Mouse (Mus musculus) CH12.LX (cell line): ENCODE results near the gene Rrp12. TPM values are rescaled to one million over a fixed set of nuclear protein-coding genes. Genes with fewer than 3 reads are reported as not detected.

Source experiments
- DNase-seq: peaks from one replicate; pipeline ENCODE4 v3.0.0-alpha.2; 2013; ENCODE audit errors: extremely low read depth
- H3K27ac ChIP-seq: 2 replicates; pipeline ENCODE4 v1.5.1; 2012; ENCODE audit warnings: low read depth, mild to moderate bottlenecking, control low read depth, moderate library complexity; ENCODE audit not compliant: insufficient read depth
- H3K27me3 ChIP-seq: replicated peaks from 2 replicates; pipeline ENCODE3; 2012; ENCODE audit warnings: inconsistent platforms
- H3K36me3 ChIP-seq, 2 experiments: replicated peaks in 1 of 2; 2 replicates each; pipeline versions ENCODE3 to v1.6.1; 2012; ENCODE audit warnings: inconsistent platforms in 1 of 2, low read length in 1 of 2, mild to moderate bottlenecking in 1 of 2, mixed read lengths in 1 of 2, moderate library complexity in 1 of 2; ENCODE audit not compliant: control insufficient read depth in 1 of 2, insufficient read depth in 1 of 2
- H3K4me1 ChIP-seq, 2 experiments: 2 replicates each; pipeline ENCODE4 v1.6.1; 2012; ENCODE audit warnings: inconsistent platforms in 1 of 2, moderate library complexity in 1 of 2; ENCODE audit not compliant: insufficient read depth in 2 of 2, control insufficient read depth in 1 of 2
- H3K4me2 ChIP-seq: 2 replicates; pipeline ENCODE4 v1.6.1; 2012; ENCODE audit warnings: low read depth, mild to moderate bottlenecking, control low read depth; ENCODE audit not compliant: poor library complexity, insufficient read depth, severe bottlenecking
- H3K4me3 ChIP-seq, 3 experiments: fragments of 150-350 bp in 1 of 3; sonication (generic) in 1 of 3; replicated peaks in 1 of 3; 2 replicates each; pipeline versions ENCODE3 to v1.5.1; 2011 to 2012; ENCODE audit warnings: low read depth in 2 of 3, low read length in 2 of 3, mild to moderate bottlenecking in 2 of 3, moderate library complexity in 2 of 3, control low read depth in 1 of 3, improper control_type of control experiment in 1 of 3, inconsistent platforms in 1 of 3, mixed read lengths in 1 of 3; ENCODE audit not compliant: poor library complexity in 1 of 3
- H3K79me2 ChIP-seq: replicated peaks from 2 replicates; pipeline ENCODE4 v1.6.1; 2012; ENCODE audit warnings: mild to moderate bottlenecking, moderate library complexity; ENCODE audit not compliant: control insufficient read depth, poor library complexity, insufficient read depth, severe bottlenecking; ENCODE audit errors: extremely low read depth
- H3K9ac ChIP-seq: 2 replicates; pipeline ENCODE4 v1.6.1; 2012; ENCODE audit warnings: low read depth, mild to moderate bottlenecking, control low read depth, moderate library complexity; ENCODE audit not compliant: insufficient read depth
- H3K9me3 ChIP-seq: replicated peaks from 2 replicates; pipeline ENCODE3; 2012; ENCODE audit warnings: low read length, inconsistent platforms, mixed read lengths
- BHLHE40 ChIP-seq: IDR thresholded peaks from 2 replicates; pipeline ENCODE4 v1.6.1; 2011; ENCODE audit warnings: mild to moderate bottlenecking, low read depth, low read length, improper control_type of control experiment
- CHD2 ChIP-seq: IDR thresholded peaks from 2 replicates; pipeline ENCODE4 v1.6.1; 2011; ENCODE audit warnings: low read length, improper control_type of control experiment
- E2F4 ChIP-seq: IDR thresholded peaks from 2 replicates; pipeline ENCODE4 v1.6.1; 2011; ENCODE audit warnings: low read depth, low read length, improper control_type of control experiment; ENCODE audit not compliant: insufficient replicate concordance
- ELF1 ChIP-seq: IDR thresholded peaks from 2 replicates; pipeline ENCODE4 v1.6.1; 2014; ENCODE audit warnings: low read depth, mild to moderate bottlenecking, inconsistent platforms, low read length, improper control_type of control experiment
- ETS1 ChIP-seq: conservative IDR thresholded peaks from 2 replicates; pipeline ENCODE4 v1.6.1; 2012; ENCODE audit warnings: low read depth, mild to moderate bottlenecking, inconsistent platforms, low read length, improper control_type of control experiment, moderate library complexity
- HCFC1 ChIP-seq: IDR thresholded peaks from 2 replicates; pipeline ENCODE4 v1.6.1; 2012; ENCODE audit warnings: low read depth, mild to moderate bottlenecking, inconsistent platforms, low read length, improper control_type of control experiment
- JUN ChIP-seq: IDR thresholded peaks from 2 replicates; pipeline ENCODE4 v1.6.1; 2011; ENCODE audit warnings: low read depth, mild to moderate bottlenecking, low read length, improper control_type of control experiment, moderate library complexity; ENCODE audit not compliant: insufficient read depth
- MAFK ChIP-seq: IDR thresholded peaks from 2 replicates; pipeline ENCODE4 v1.6.1; 2011; ENCODE audit warnings: low read length, improper control_type of control experiment; ENCODE audit not compliant: insufficient replicate concordance
- MAX ChIP-seq: IDR thresholded peaks from 2 replicates; pipeline ENCODE4 v1.6.1; 2011; ENCODE audit warnings: low read length, improper control_type of control experiment
- MAZ ChIP-seq: IDR thresholded peaks from 2 replicates; pipeline ENCODE4 v1.6.1; 2012; ENCODE audit warnings: low read depth, mild to moderate bottlenecking, inconsistent platforms, low read length, improper control_type of control experiment, moderate library complexity
- MEF2A ChIP-seq: IDR thresholded peaks from 2 replicates; pipeline ENCODE4 v1.6.1; 2014; ENCODE audit warnings: low read depth, mild to moderate bottlenecking, inconsistent platforms, low read length, improper control_type of control experiment, borderline replicate concordance
- MXI1 ChIP-seq: IDR thresholded peaks from 2 replicates; pipeline ENCODE4 v1.6.1; 2011; ENCODE audit warnings: mild to moderate bottlenecking, low read depth, low read length, improper control_type of control experiment
- NRF1 ChIP-seq: IDR thresholded peaks from 2 replicates; pipeline ENCODE4 v1.6.1; 2014; ENCODE audit warnings: low read depth, mild to moderate bottlenecking, inconsistent platforms, low read length, improper control_type of control experiment, moderate library complexity
- POLR2A ChIP-seq: IDR thresholded peaks from 2 replicates; pipeline ENCODE4 v1.6.1; 2011; ENCODE audit warnings: low read depth, mild to moderate bottlenecking, improper control_type of control experiment, low read length
- SIN3A ChIP-seq: IDR thresholded peaks from 2 replicates; pipeline ENCODE4 v1.6.1; 2012; ENCODE audit warnings: low read length, improper control_type of control experiment, inconsistent platforms
- SMC3 ChIP-seq: IDR thresholded peaks from 2 replicates; pipeline ENCODE4 v1.6.1; 2011; ENCODE audit warnings: low read depth, low read length, improper control_type of control experiment
- UBTF ChIP-seq: IDR thresholded peaks from 2 replicates; pipeline ENCODE4 v1.6.1; 2012; ENCODE audit warnings: low read depth, mild to moderate bottlenecking, inconsistent platforms, low read length, improper control_type of control experiment, moderate library complexity
- USF1 ChIP-seq: IDR thresholded peaks from 2 replicates; pipeline ENCODE4 v1.6.1; 2014; ENCODE audit warnings: low read depth, mild to moderate bottlenecking, inconsistent platforms, low read length, improper control_type of control experiment
- ZC3H11A ChIP-seq: IDR thresholded peaks from 2 replicates; pipeline ENCODE4 v1.6.1; 2012; ENCODE audit warnings: low read depth, mild to moderate bottlenecking, inconsistent platforms, low read length, improper control_type of control experiment
- ZMIZ1 ChIP-seq: IDR thresholded peaks from 2 replicates; pipeline ENCODE4 v1.6.1; 2012; ENCODE audit warnings: low read depth, mild to moderate bottlenecking, inconsistent platforms, low read length, improper control_type of control experiment
- ZNF384 ChIP-seq: IDR thresholded peaks from 2 replicates; pipeline ENCODE4 v1.6.1; 2012; ENCODE audit warnings: low read depth, low read length, improper control_type of control experiment, inconsistent platforms
- dilution Hi-C: fragments of 300-500 bp; cut with MboI; formaldehyde crosslinking; loops from 2 replicates; pipeline ENCODE4 v1.14.3; 2020; ENCODE audit warnings: low sequenced_read_pairs; ENCODE audit not compliant: extremely low pct_unique_long_range_greater_than_20kb, extremely low pct_ligation_motif_present
- in situ Hi-C: fragments of 300-500 bp; cut with MboI; formaldehyde crosslinking; loops from 3 replicates; pipeline ENCODE4 v1.14.3; 2019; ENCODE audit warnings: low sequenced_read_pairs, low pct_ligation_motif_present, low pct_unique_long_range_greater_than_20kb, mixed read lengths
- polyA plus RNA-seq: library from polyadenylated mRNA; unstranded; fragments of >175 nt; gene quantifications from 2 replicates; pipeline ENCODE4 v1.2.1, GENCODE M21; 2012; ENCODE audit warnings: low read depth; ENCODE audit not compliant: insufficient read length
- total RNA-seq, 2 experiments: library from RNA; depleted of rRNA; stranded (reverse); fragments of 300-350 nt in 1 of 2; fragments of >200 nt in 1 of 2; gene quantifications; 2 replicates each; pipeline ENCODE4 v1.2.3; 2012 to 2014

Gene Rrp12
- total and polyA plus RNA-seq, 3 experiments = 20.1 to 64.3 (median 42.5) TPM

DNA sequence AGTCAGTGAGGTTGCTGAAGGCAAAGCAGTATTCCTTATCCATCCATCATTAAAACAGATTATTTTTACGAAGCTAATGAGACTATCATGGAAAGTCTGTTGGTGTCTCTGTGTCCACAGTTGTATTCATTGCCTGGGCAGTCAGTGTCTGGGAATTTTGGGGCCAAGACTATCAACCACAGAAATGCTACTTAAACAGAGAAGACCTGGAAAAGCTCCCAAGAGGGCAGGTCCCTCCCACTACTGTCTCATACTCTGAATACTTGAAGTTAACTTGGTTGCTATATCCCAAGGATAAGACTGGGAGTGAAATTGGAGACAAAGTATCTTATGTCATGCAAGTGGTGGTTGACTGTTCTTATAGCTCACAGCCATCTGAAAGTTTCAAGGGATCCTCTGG, 39.9 kb upstream of the Rrp12 start:
- H3K4me3 ChIP-seq = no peak overlapping the region
- H3K27ac ChIP-seq = no peak overlapping the region
- in situ Hi-C loops = no loop called here
- no peaks in the 10 kb centered on the region for H3K27me3 ChIP-seq
- H3K79me2 ChIP-seq = peaks cover 46% of the 10 kb centered on the region
- no peak for TF ChIP-seq E2F4
- no peak for TF ChIP-seq ELF1
- TF ChIP-seq ZNF384 = no peak
- TF ChIP-seq, all 38 proteins: peak for 0
- H3K36me3 ChIP-seq = peaks cover 29 to 58% of the 10 kb centered on the region in 2 experiments
- no peak overlapping the region for H3K9ac ChIP-seq
- dilution Hi-C loops = no loop called here
- no peak for DNase-seq
- no peak overlapping the region for H3K4me2 ChIP-seq
- no peaks in the 10 kb centered on the region for H3K9me3 ChIP-seq
- peaks cover 5 to 30% of the 10 kb centered on the region in 2 experiments; a peak in 3 of 4 replicates for H3K4me1 ChIP-seq

DNA sequence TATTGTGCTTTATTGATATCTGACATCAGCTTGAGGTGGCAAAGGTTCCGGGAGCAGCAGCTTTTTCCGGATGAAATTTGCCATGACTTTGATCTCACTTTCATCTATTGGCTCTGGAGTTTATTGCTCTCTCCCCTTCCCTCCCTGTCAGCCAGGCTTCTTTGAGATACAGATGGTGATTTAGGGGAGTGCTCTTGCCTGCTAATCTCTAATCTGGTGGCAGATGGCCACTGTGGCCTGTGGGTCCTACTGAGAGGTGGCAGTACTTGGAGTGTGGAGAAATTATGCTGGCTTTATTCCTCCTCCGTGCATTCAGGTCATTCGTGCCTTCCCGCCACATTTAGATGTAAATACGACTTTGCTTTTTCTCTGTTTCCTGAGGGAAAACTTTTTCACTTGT, 38.2 kb upstream of the Rrp12 start:
- Histone ChIP-seq H3K79me2 (peaks cover 59% of the 10 kb centered on the region), H3K4me3 (peak overlapping the region; percentile 96 to 99 (median 98)), H3K36me3 (peaks cover 29 to 56% of the 10 kb centered on the region in 2 experiments), H3K27me3 (no peaks in the 10 kb centered on the region), H3K27ac (no peak overlapping the region), H3K9ac (peak overlapping the region; percentile 86), H3K9me3 (no peaks in the 10 kb centered on the region), H3K4me1 (peaks cover 8 to 36% of the 10 kb centered on the region in 2 experiments; a peak in 3 of 4 replicates), H3K4me2 (peak overlapping the region; percentile 91)
- dilution Hi-C loops = no loop called here
- no peak for DNase-seq
- TF ChIP-seq USF1 (no peak), MXI1 (peak; percentile 17; the same call in 1 of the 2 replicates), MEF2A (no peak), SIN3A (no peak), MAZ (no peak)
- in situ Hi-C loops = loop anchor here (5.0 kb wide), 1 partner anchor 53 kb away; no protein-coding TSS in a partner anchor

DNA sequence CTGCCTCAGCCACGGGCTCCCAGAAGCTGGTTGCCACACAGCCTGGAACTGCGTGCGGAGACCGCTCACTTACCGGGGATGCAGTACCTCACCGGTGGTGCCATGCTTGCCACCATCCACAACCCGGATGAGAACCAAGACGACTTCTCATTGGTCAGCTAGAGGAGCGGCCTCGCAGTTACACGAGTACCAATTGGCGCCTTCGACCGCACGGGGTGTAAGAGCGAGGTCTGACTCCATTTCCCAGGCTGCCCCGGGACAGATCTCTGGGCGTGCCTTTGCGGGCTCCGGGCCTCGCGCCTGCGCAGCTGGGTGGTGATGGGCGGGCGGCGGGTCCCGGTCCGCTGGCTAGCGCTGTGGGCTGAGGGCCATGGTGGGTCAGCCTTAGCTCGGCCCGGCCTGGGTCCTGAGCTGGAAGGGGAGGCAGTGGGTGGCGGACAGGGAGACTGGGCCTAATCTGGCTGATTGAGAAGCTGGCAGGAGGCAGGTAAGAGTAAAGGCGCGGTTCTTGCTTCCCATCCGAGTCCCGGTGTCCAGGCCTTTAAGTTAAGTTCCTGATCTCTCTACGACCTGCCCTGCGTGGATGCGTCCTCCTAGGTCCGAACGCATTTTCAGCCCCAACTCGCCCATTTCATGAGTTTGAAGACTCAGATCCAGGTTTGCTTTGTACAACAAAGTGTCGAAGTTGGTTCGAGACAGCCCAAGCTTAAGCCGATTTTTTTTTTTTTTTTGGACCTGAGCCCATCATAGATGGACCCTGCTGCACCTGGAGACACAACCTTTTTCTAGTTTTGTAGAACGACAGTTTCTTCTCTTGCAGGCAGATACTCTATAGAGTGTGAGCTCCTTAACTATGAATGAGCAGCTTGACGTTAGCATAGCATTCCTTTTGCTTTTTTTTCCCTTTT, 37.5 kb upstream of the Rrp12 start, which contains the start of the genes Exosc1 and Zdhhc16:
Exosc1 (minus strand) TSS at position 245 of the 908 bp plus-strand sequence.
Zdhhc16 (plus strand) TSS at position 302 of the 908 bp plus-strand sequence.
- no peaks in the 10 kb centered on the region for H3K27me3 ChIP-seq
- H3K9ac ChIP-seq = peak within 1 kb of the TSS; percentile 86
- dilution Hi-C loops (no loop called here), in situ Hi-C loops (loop anchor here (5.0 kb wide), 1 partner anchor 54 kb away; no protein-coding TSS in a partner anchor)
- peaks cover 29 to 59% of the 10 kb centered on the region in 2 experiments for H3K36me3 ChIP-seq
- peak within 1 kb of the TSS; percentile 96 to 99 (median 98) for H3K4me3 ChIP-seq
- peak within 1 kb of the TSS; percentile 91 for H3K4me2 ChIP-seq
- peaks cover 8 to 36% of the 10 kb centered on the region in 2 experiments; a peak in 3 of 4 replicates for H3K4me1 ChIP-seq
- DNase-seq = peak; percentile 98
- no peaks in the 10 kb centered on the region for H3K9me3 ChIP-seq
- H3K27ac ChIP-seq = peak within 1 kb of the TSS; percentile 61
- H3K79me2 ChIP-seq = peaks cover 59% of the 10 kb centered on the region
- TF ChIP-seq ELF1 (peak; percentile 95), E2F4 (no peak), UBTF (no peak; the same call in 1 of the 2 replicates), MAZ (0 out of 2 replicates have a peak, but pooled peaks have one; percentile 35), MEF2A (no peak), POLR2A (peak; percentile 93), ZC3H11A (no peak), SMC3 (no peak), USF1 (peak; percentile 62), MXI1 (peak; percentile 97), MAFK (no peak), CHD2 (peak; percentile 96), BHLHE40 (peak; percentile 37; the same call in 1 of the 2 replicates), ETS1 (no peak), ZMIZ1 (peak; percentile 80; the same call in 1 of the 2 replicates), JUN (no peak), MAX (peak; percentile 92), HCFC1 (peak; percentile 97), NRF1 (peak; percentile 99), ZNF384 (peak; percentile 67)
